Mouse (Mus musculus) thymus, postnatal 36 days (tissue): Measurements from ENCODE around the gene Etv6.
A peak's percentile ranks its signal among the peaks of the same experiment; 100 is the strongest.

Source experiments
- DNase-seq, 2 experiments: peaks; one replicate each; pipeline ENCODE4 v3.0.0; 2022; ENCODE audit warnings: mixed read lengths in 2 of 2

The Etv6 gene

GRCm38 (mm10) chr6:134217747-134218146 is 182.2 kb downstream of the Etv6 start:
- DNase-seq = no peak

GRCm38 (mm10) chr6:134218441-134218840 is 182.9 kb downstream of the Etv6 start:
- DNase-seq = no peak

DNA sequence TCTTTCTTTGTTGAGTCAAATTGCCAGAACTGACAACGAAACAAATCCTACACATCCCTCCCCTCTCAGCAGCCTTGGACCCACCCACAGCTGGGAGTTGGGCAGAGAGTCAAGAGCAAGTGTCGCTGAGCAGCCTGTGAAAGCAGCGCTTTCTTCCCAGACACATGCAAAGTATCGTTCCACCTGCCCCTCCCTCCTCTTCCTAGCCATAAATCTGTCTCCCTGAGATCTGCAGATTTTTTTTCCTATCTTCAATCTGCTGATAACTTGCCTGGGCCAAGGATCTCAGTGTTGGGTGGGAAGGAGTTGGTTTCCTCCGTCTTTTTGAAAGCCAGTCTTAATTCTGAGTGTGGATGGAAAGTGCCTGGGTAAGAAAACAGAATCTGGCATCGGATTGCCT is 183.9 kb downstream of the Etv6 start:
- no peak for DNase-seq

- DNase-seq = no peak
Observed at GRCm38 (mm10) chr6:134220209-134220777, 184.8 kb downstream of the Etv6 start.

DNA sequence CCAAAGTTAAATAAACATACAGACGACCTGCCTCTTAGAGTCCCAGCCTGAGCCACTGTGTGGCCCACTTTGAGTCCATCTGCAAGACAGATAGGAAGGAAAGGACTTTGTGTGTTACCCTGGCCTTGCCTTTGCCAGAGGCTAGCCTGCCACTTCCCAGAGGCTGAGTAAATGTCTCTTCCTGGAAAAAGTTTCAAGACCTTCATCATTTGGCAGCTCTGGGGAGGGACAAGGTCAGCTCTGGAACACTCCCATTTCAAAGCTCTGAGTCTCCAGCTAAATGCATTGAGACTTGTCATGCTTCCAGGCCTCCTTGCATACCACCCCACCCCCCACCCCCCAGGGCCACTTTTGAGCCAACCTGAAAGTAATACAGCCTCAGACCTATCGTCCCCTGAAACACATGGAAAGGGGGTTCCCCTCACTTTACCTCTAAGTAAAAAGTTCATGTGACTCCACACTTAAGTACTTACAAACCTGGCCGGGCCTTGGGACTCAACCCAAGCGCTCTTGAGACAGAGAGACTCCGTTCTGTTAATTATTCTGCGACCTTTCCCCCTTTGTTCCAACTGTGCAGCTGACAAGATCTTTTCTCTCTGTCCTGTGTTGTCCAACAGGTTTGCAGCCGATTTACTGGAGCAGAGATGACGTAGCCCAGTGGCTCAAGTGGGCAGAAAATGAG is 186.9 kb downstream of the Etv6 start:
- DNase-seq = no peak

DNA sequence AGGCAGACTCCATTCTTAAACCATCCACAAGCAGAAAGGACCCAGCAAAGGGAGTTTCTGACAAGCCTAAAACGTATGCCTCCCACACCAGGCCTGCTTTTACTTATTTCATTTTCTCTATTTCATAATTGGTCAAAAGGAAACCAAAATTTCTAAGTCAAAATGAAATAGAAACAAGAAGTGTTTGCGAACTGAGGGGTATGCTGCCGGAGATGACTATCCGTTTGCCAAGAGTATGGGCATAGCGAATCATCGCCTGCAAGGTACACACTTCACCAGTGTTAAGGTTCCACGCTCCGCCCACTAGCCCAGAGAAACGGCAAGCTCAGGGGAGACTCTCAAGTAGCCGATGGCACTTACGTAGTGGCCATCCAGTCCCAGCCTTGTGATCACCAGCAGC is 190.1 kb downstream of the Etv6 start:
- no peak for DNase-seq

GRCm38 (mm10) chr6:134226349-134227169 is 191.1 kb downstream of the Etv6 start:
- no peak for DNase-seq

GRCm38 (mm10) chr6:134236311-134236710 is 200.8 kb downstream of the Etv6 start:
- DNase-seq = no peak

- DNase-seq = no peak
Observed at GRCm38 (mm10) chr6:134238455-134238854, 203.0 kb downstream of the Etv6 start.

GRCm38 (mm10) chr6:134240988-134241387 is 205.5 kb downstream of the Etv6 start:
- DNase-seq = peak; percentile 36

GRCm38 (mm10) chr6:134243119-134243518 is 207.6 kb downstream of the Etv6 start:
- no peak for DNase-seq

DNA sequence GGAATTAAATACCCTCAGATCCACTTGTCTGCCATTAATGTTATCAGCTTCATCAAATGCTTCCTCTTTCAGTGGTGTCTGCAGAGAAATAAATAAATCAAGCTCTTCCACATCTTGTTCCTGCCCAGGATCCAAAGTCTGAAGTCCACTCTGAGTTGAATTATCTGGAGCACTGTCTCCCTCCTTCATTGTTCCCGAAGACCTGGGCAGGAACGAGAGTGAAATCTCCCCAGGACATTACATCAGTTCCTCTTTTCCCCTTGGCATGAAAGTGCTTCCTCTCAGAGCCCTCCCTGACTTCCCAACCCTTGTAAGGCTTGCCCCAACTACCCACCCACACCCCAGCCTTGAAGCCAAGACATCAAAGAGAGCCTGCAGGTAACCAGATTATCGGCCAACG is 208.0 kb downstream of the Etv6 start:
- DNase-seq = no peak

- DNase-seq = no peak
Observed at GRCm38 (mm10) chr6:134244071-134244470, 208.6 kb downstream of the Etv6 start.

- DNase-seq = no peak
Observed at GRCm38 (mm10) chr6:134246109-134246508, 210.6 kb downstream of the Etv6 start.

- DNase-seq = no peak
Observed at GRCm38 (mm10) chr6:134247324-134247723, 211.8 kb downstream of the Etv6 start.

GRCm38 (mm10) chr6:134248720-134249119 is 213.2 kb downstream of the Etv6 start:
- DNase-seq = no peak

GRCm38 (mm10) chr6:134250764-134251163 is 215.3 kb downstream of the Etv6 start:
- DNase-seq = no peak

DNA sequence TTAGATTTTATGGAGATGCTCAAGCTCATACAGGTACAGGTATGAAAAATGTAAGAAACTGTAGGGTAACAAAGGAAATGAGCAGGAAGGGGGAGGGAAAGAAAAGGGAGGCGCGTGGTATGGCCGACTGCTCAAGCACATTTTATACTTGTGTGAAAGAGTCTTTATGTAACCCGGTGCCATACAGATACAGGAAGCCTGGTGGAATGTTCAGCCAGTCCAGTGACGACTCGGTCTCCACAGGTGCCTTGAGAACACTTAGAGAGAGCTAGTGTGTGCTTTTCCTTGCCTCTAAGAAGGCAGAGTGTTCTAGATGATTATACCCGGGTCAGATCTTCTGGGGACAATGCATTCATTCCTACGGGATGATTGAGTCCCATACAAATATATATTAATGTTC is 215.9 kb downstream of the Etv6 start:
- DNase-seq = no peak

DNA sequence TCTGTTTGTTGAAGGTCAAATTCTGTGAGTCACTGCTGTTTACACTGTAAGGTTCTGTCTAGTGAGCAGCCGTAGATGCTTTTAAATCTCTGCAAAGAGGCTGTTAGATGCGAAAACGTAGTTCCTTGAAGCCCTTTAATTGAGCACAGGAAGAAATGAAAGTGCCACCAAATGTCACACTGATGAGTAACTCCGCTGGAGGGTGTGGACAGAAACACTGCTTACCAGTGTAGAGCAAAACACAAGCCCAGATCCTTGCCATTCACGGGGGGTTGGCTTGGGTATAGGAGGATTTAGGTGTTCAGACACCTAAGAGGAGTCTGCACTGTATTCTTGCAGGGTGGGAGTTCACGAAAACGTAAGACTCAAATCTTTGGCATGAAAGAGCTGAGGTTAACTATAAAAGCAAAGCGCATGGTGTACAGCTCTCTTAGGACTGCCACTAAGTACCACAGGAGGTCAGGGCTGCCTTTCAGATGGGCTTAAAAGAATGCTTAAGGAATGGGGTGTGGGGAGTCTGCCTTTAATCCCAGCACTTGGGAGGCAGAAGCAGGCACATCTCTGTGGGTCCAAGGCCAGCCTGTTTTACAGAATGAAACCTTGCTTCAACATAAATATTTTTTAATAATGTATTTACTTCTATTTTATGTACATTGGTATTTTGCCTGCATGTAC is 216.7 kb downstream of the Etv6 start:
- DNase-seq = no peak

DNA sequence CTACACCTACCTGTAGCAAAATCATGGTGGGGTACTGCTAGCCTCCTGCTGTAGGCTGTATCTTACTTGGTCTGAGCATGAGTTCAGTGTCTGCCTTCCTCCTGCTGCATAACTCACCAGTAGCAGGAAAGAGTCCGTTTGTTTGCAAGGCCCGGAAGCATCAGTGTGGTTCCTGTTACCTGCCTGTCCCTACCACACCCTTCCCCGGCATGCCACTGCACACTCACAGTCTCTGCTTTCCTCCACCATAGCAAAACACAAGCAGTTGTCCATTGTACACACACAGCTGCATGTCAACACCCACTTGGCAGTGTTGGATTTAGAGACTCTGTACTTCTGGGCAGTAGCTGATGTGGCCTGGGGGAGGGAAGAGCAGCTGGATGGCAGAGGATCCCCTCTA is 220.9 kb downstream of the Etv6 start:
- no peak for DNase-seq

GRCm38 (mm10) chr6:134259913-134260312 is 224.4 kb downstream of the Etv6 start:
- peak in 1 of 2 experiments; percentile 11 for DNase-seq

- no peak for DNase-seq
Observed at GRCm38 (mm10) chr6:134261904-134262303, 226.4 kb downstream of the Etv6 start.

GRCm38 (mm10) chr6:134262383-134262782 is 226.9 kb downstream of the Etv6 start:
- DNase-seq = no peak
